Mouse (Mus musculus) intestine, postnatal 0 days (tissue): Measurements from ENCODE around the gene Pbx1. TPM values are rescaled to one million over a fixed set of nuclear protein-coding genes. Genes with fewer than 3 reads are reported as not detected.

Experiments
- ATAC-seq: fragments of 200-750 bp; cut with Nextera tagmentation; 2 replicates; pipeline ENCODE4 v1.8.0; 2017; ENCODE audit warnings: mild to moderate bottlenecking, moderate TSS enrichment, moderate library complexity
- H3K27ac ChIP-seq: fragments of 300-500 bp; sonication (generic); 2 replicates; pipeline ENCODE4 v1.5.1; 2014; ENCODE audit warnings: mild to moderate bottlenecking, low read depth, low read length, moderate library complexity
- H3K27me3 ChIP-seq: fragments of 300-500 bp; sonication (generic); replicated peaks from 2 replicates; pipeline ENCODE4 v1.6.1; 2014; ENCODE audit warnings: low read length, mixed read lengths; ENCODE audit not compliant: control insufficient read depth, insufficient read depth
- H3K36me3 ChIP-seq: fragments of 300-500 bp; sonication (generic); 2 replicates; pipeline ENCODE4 v1.6.1; 2014; ENCODE audit warnings: mild to moderate bottlenecking, moderate library complexity; ENCODE audit not compliant: control insufficient read depth, insufficient read depth
- H3K4me1 ChIP-seq: fragments of 300-500 bp; sonication (generic); replicated peaks from 2 replicates; pipeline ENCODE4 v1.6.1; 2014; ENCODE audit warnings: antibody characterized with exemption, low read length, mixed read lengths; ENCODE audit not compliant: control insufficient read depth, insufficient read depth
- H3K4me2 ChIP-seq: fragments of 300-500 bp; sonication (generic); replicated peaks from 2 replicates; pipeline ENCODE4 v1.6.1; 2014; ENCODE audit warnings: low read depth, mild to moderate bottlenecking, moderate library complexity
- H3K4me3 ChIP-seq: fragments of 300-500 bp; sonication (generic); 2 replicates; pipeline ENCODE4 v1.5.1; 2014; ENCODE audit warnings: low read depth, low read length
- H3K9ac ChIP-seq: fragments of 300-500 bp; sonication (generic); 2 replicates; pipeline ENCODE4 v1.6.1; 2014; ENCODE audit warnings: mild to moderate bottlenecking, low read depth, low read length
- H3K9me3 ChIP-seq: fragments of 300-500 bp; sonication (generic); 2 replicates; pipeline ENCODE4 v1.6.1; 2016; ENCODE audit warnings: mixed run types; ENCODE audit not compliant: control insufficient read depth
- CTCF ChIP-seq: sonication (generic); IDR thresholded peaks from 2 replicates; pipeline ENCODE4 v1.5.1; 2016; ENCODE audit warnings: low read depth, mild to moderate bottlenecking, control low read depth, antibody characterized with exemption, moderate library complexity
- WGBS: fragments of 180-500 bp; shearing (Covaris S2); extraction: QIAGEN DNeasy Blood & Tissue Kit; methylation state at CpG from one replicate; pipeline ENCODE4 v1.1.7; 2014; 5-methylcytosine and 5-hydroxymethylcytosine counted together
- polyA plus RNA-seq: library from polyadenylated mRNA; unstranded; fragments of >200 nt; fragmentation: Nextera tagmentation; extraction: Ambion mirVana; gene quantifications from 2 replicates; pipeline ENCODE4 v1.2.1, GENCODE M21; 2015

Gene Pbx1
- polyA plus RNA-seq, 1 experiment from 2014 or later = 9.8 TPM

DNA sequence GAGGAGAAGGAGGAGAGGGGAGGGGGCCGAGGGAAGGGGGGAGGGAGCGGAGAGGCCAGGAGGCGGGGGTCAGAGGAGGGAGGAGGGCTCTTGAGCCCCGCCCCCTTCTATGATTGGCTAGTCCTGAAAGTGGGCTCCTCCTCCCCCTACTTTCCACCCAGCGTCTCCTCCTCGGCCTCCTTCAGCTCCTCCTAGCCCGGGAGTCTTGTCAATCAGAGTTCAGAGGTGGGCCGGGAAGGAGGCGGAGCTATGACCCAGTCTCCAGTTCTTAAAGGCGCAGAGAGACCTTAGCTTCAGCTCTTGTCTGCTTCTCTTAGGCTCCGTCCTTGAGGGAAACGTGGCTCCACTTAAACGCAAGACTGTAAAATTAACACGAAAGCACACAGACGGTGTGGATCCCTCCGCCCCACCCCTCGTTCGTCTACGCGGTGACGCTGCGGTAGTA lies 233 bp upstream of the Pbx1 start:
- no peaks in the 10 kb centered on the region for H3K27me3 ChIP-seq
- H3K4me2 ChIP-seq = peak overlapping the region; percentile 83
- peak overlapping the region; percentile 87 for H3K4me3 ChIP-seq
- ATAC-seq = peak; percentile 100
- WGBS = under 1% methylated on average over 19 of the region's 22 CpGs
- peak overlapping the region; percentile 78; the same call in 1 of the 2 replicates for H3K9ac ChIP-seq
- no peak for TF ChIP-seq CTCF
- no peaks in the 10 kb centered on the region for H3K9me3 ChIP-seq
- H3K36me3 ChIP-seq = no peaks in the 10 kb centered on the region
- H3K27ac ChIP-seq = peak overlapping the region; percentile 83
- no peaks in the 10 kb centered on the region for H3K4me1 ChIP-seq

DNA sequence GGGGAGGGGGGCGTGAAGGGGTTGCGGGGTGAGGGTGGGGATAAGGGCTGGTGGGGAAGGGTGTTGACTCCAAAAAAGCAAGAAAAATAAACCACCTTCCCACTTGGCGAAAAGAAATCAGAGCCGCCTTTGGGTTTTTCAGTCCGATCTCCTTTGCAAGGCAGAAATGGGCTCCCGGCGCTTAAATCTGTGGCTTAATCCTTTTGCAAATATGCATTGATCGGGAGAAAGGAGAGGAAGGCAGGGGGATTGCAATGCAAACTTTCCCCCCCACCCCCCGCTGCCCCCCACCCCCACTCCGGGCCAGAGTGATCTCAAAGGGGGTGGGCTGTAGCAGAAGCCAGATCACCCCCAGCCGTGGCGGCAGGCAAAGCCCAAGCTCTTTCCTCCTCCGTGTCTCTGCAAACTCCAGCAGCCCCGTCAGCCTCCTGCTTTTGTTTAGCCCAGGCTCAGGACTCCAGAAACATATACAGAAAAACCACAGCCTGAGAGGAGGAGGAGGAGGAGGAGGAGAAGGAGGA lies 299 bp downstream of the Pbx1 start:
- 4% methylated on average over 12 of the region's 14 CpGs for WGBS
- peak overlapping the region; percentile 87 for H3K4me3 ChIP-seq
- no peaks in the 10 kb centered on the region for H3K9me3 ChIP-seq
- no peaks in the 10 kb centered on the region for H3K4me1 ChIP-seq
- ATAC-seq = peak; percentile 72
- peak overlapping the region; percentile 83 for H3K4me2 ChIP-seq
- H3K27ac ChIP-seq = peak overlapping the region; percentile 83
- H3K36me3 ChIP-seq = no peaks in the 10 kb centered on the region
- no peaks in the 10 kb centered on the region for H3K27me3 ChIP-seq
- TF ChIP-seq CTCF = no peak
- H3K9ac ChIP-seq = peak overlapping the region; percentile 78

DNA sequence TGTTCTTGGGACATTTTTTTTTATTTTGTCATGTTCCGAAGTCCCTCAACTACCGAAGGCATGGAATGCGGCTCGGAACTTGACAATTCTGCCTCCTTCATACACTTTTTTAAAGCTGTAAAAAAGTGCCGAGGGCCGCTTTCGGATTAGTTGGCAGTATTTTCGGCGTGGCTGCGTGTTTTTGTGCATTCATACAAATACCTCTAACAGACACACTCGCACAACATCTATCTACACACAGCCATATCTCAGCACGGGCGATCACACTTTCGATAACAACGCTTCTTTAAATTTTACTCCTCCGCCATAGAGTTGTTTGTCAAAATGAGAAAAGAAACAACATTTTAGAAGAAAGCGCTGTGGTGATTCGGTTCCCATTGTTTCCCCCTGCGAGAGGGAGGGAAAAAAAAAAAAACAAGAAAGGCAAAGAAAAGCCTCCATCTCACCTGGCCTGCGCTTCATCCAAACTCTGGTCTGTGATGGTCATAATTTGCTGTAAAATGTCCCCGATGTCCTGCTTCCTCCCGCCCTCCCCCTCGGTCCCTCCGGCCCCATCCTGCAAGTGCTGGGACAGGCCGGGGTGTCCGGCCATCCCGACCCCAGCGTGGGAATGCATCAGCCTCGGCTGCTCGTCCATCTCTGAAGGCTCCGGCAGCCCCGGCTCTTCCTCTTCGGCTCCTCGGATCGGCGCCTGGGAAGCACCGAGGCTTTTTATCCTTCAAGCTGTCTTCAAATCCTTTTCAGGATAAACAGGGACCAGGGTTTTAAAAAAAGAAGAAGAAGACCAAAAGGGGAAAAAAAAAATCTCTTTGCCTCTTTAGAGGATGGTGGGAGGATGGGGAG lies 981 bp downstream of the Pbx1 start:
- TF ChIP-seq CTCF = no peak
- Histone ChIP-seq H3K36me3 (no peaks in the 10 kb centered on the region), H3K9me3 (no peaks in the 10 kb centered on the region), H3K27ac (peak overlapping the region; percentile 83), H3K27me3 (no peaks in the 10 kb centered on the region), H3K4me3 (peak overlapping the region; percentile 87), H3K9ac (peak overlapping the region; percentile 78), H3K4me1 (no peaks in the 10 kb centered on the region), H3K4me2 (peak overlapping the region; percentile 83)
- WGBS = under 1% methylated on average over 37 of the region's 37 CpGs
- no peak for ATAC-seq

DNA sequence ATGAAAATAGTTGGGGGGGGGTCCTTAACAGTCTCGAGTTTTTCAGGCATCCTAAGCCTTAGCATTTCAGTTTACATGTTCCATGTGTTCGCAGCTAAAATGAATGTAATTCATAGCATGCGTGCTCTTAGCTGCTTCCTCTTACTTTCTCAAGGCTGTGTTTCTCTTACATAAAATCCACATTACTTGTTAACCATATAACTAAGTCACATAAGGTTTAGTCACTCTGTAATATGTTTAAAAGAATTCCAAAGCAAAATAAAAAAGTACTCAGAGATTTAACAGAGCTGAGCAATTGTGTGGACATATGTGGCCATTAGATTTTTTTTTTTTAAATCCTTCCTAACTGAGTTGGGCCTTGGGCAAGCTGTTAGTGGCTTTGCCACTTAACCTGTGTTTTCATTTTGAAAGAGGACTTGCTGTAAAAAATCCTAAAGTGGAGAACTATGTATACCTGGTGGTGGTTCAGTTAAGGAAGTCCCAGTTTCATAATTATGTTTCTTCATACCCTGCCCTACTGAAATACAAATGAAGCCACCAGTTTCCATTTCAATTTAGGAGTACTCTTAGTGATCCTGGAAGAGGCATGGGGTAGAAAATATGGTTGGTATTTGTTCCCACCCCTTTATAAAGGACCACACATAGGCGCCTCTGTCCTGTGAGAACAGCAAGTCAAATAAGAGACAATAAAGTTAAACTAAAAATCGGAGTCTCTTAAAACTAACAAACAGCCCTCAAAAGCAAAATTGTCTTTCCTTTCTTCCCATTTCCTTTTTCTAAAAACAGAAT lies 2.0 kb downstream of the Pbx1 start:
- Histone ChIP-seq H3K27ac (no peak overlapping the region), H3K27me3 (no peaks in the 10 kb centered on the region), H3K36me3 (no peaks in the 10 kb centered on the region), H3K4me1 (no peaks in the 10 kb centered on the region; the same call in 1 of the 2 replicates), H3K4me2 (peak overlapping the region; percentile 83), H3K9ac (no peak overlapping the region; the same call in 1 of the 2 replicates), H3K9me3 (no peaks in the 10 kb centered on the region), H3K4me3 (peak overlapping the region; percentile 87)
- no peak for ATAC-seq
- TF ChIP-seq CTCF = no peak
- WGBS = 24% methylated on average over 5 of the region's 5 CpGs

DNA sequence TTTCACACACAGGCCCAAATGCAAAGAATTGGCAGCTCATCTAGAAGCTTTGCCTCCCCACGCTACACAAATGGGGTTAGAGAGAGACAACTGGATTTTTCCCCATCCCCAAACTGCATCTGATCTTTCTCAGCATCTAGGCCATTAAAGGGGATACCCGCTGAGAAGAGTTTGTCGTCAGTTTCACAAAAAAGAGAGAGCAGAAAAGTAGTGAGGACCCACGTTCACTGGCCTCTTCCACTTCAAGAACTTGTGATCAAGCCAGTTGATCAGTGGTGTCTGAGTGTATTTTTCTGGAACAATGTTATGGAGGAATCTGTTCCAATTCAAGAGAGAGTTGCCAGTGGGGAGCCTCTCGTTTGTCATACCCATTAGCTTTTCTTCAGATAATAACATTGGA lies 2.7 kb downstream of the Pbx1 start:
- Histone ChIP-seq H3K4me1 (no peaks in the 10 kb centered on the region; the same call in 1 of the 2 replicates), H3K9ac (peak overlapping the region; percentile 38; the same call in 1 of the 2 replicates), H3K27me3 (no peaks in the 10 kb centered on the region), H3K4me3 (peak overlapping the region; percentile 87), H3K27ac (no peak overlapping the region), H3K4me2 (peak overlapping the region; percentile 83), H3K9me3 (no peaks in the 10 kb centered on the region), H3K36me3 (no peaks in the 10 kb centered on the region)
- no peak for ATAC-seq
- 38% methylated on average over 5 of the region's 5 CpGs for WGBS
- TF ChIP-seq CTCF = no peak

DNA sequence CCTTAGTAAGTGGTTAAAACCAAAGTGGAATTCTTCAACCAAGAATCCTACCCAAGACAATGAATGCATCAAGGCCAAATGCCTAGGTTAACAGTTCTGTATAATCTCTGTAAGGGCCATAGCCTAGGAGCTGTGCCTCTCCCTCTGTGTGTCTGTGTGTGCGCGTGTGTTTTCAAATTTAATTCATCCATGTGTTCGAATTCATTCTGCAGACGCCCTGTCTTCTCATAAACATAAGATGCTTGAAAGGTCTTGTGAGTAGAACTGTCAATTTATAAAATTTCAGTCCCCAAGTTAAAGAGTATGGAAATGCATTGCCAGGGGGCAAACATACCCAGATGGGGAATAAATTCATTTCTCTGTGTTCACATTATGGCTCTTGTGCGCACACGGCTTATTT lies 3.8 kb downstream of the Pbx1 start:
- WGBS = 61% methylated on average over 6 of the region's 6 CpGs
- no peak for TF ChIP-seq CTCF
- ATAC-seq = no peak

More for the DNA sequence above, 3.8 kb downstream of the Pbx1 start:
- Histone ChIP-seq H3K4me1 (no peaks in the 10 kb centered on the region; the same call in 1 of the 2 replicates), H3K27me3 (no peaks in the 10 kb centered on the region), H3K27ac (no peak overlapping the region), H3K4me3 (0 out of 2 replicates have a peak overlapping the region, but pooled peaks have one; percentile 14), H3K4me2 (peak overlapping the region; percentile 83), H3K36me3 (no peaks in the 10 kb centered on the region), H3K9ac (no peak overlapping the region), H3K9me3 (no peaks in the 10 kb centered on the region)
